In the genomic region with DNA sequence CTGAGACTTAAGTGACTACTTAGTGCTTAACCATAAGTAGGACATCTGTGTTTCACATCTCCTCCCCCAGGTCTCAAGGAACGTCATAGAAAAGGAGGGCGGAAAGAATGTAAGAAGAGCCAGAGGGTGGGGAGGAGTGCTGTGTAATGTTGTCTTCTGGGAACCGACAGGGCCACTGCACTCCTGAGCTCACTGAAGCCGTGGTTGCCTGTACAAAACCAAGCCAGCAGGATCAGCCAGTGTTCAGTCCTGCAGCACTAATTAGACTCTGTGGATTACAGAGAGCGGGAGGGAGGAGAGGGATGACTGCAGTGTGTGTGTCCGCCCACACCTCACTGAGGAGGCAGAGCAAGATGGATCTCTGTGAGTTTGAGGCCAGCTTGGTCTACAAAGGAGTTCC, we compare ENCODE assay signal across 8 mouse cellular contexts. TPM values are rescaled to one million over a fixed set of nuclear protein-coding genes. Genes with fewer than 3 reads are reported as not detected.
A peak's percentile ranks its signal among the peaks of the same experiment; 100 is the strongest.
DNase-seq lines count a peak whose midpoint lies in the region; ATAC-seq and TF ChIP-seq lines count a peak whose summit lies in the region.

No protein-coding gene starts in this region.

- no peak overlapping the region for H3K4me3 ChIP-seq in midbrain, embryonic 13.5 days (replicated peaks)
- no peak overlapping the region for H3K4me3 ChIP-seq in thymus, adult 2 months (ENCODE audit: control insufficient read depth, insufficient read depth, low read length)
- no peak overlapping the region for H3K4me3 ChIP-seq in lung, adult 2 months (replicated peaks; ENCODE audit: extremely low read depth, low read depth, low read length)

- no peaks in the 10 kb centered on the region for H3K27me3 ChIP-seq in midbrain, embryonic 13.5 days
- no peaks in the 10 kb centered on the region for H3K27me3 ChIP-seq in thymus, adult 2 months (ENCODE audit: control insufficient read depth, insufficient read depth, low read length)

- no peak for TF ChIP-seq POLR2A in thymus, adult 2 months (IDR thresholded peaks at IDR 0.05; ENCODE audit: control insufficient read depth, extremely low read depth, insufficient read depth, low read length, poor library complexity)
- TF ChIP-seq POLR2A in lung, adult 2 months (IDR thresholded peaks at IDR 0.05; ENCODE audit: borderline replicate concordance, extremely low read depth, low read depth, low read length), result no peak

- H3K27ac ChIP-seq in midbrain, embryonic 13.5 days, result no peak overlapping the region
- no peak overlapping the region for H3K27ac ChIP-seq in thymus, adult 2 months (ENCODE audit: control insufficient read depth, insufficient read depth, low read length)

- no peak overlapping the region for H3K4me2 ChIP-seq in midbrain, embryonic 13.5 days (replicated peaks)

- peak; percentile 30 to 35 for DNase-seq in layer of hippocampus, adult 8-10 months (ENCODE audit: low spot score in 2 of 2)
- DNase-seq in layer of hippocampus, postnatal 14 days (ENCODE audit: low spot score in 2 of 2), result no peak
- DNase-seq in cerebellum, adult 8-10 months, result peak; percentile 54
- DNase-seq in gonadal fat pad, adult 2 months (ENCODE audit: low read depth), result peak; percentile 84
- no peak for DNase-seq in adrenal gland, postnatal 36 days
- DNase-seq in thymus, adult 2 months, result no peak
- no peak for DNase-seq in lung, adult 2 months

- H3K4me1 ChIP-seq in midbrain, embryonic 13.5 days (replicated peaks), result peaks cover 36% of the 10 kb centered on the region
- peaks cover 6% of the 10 kb centered on the region; the same call in 1 of the 2 replicates for H3K4me1 ChIP-seq in thymus, adult 2 months (replicated peaks; ENCODE audit: control insufficient read depth, insufficient read depth, low read length)
- peaks cover 11% of the 10 kb centered on the region for H3K4me1 ChIP-seq in lung, adult 2 months (ENCODE audit: control insufficient read depth, insufficient read depth, low read length)

- no peak for TF ChIP-seq CTCF in thymus, adult 2 months (IDR thresholded peaks at IDR 0.05; ENCODE audit: borderline replicate concordance, control insufficient read depth, extremely low read depth, insufficient read depth, low read length, poor library complexity)
- no peak for TF ChIP-seq CTCF in lung, adult 2 months (IDR thresholded peaks at IDR 0.05; ENCODE audit: insufficient read depth, low read length)

- H3K9ac ChIP-seq in midbrain, embryonic 13.5 days (replicated peaks), result no peak overlapping the region

- 0 out of 2 replicates have a peak, but pooled peaks cover 4% of the 10 kb centered on the region for H3K36me3 ChIP-seq in midbrain, embryonic 13.5 days
- H3K36me3 ChIP-seq in thymus, adult 2 months (ENCODE audit: control insufficient read depth, insufficient read depth, low read length), result no peaks in the 10 kb centered on the region

- peaks cover 8% of the 10 kb centered on the region for H3K9me3 ChIP-seq in midbrain, embryonic 13.5 days

- ATAC-seq in midbrain, embryonic 13.5 days, result peak; percentile 73

- 36% methylated on average over 6 of the region's 6 CpGs for WGBS in midbrain, embryonic 13.5 days
- WGBS in thymus, adult 2 months, result 87% methylated on average over 6 of the region's 6 CpGs
- WGBS in lung, adult 2 months, result 70% methylated on average over 6 of the region's 6 CpGs

RNA-seq across cellular contexts. Expression of a gene that starts 13.5 kb away (rescaled TPM):
- 10 to 100 TPM; 15.9 to 19.2 (median 17.7) TPM for total RNA-seq in layer of hippocampus, adult 8-10 months (2022)
- total RNA-seq in layer of hippocampus, postnatal 14 days (2021), result 10 to 100 TPM; 14.6 TPM
- polyA plus RNA-seq in gonadal fat pad, adult 2 months (2012; rRNA removed), result 10.0 and 12.5 TPM in 2 replicates
- polyA plus RNA-seq in midbrain, embryonic 13.5 days (2015; fragmentation: Nextera tagmentation; extraction: Ambion mirVana), result 8.4 and 9.1 TPM in 2 replicates
- total RNA-seq in adrenal gland, postnatal 36 days (2021), result 10 to 100 TPM; 33.4 to 41.0 TPM
- 15.3 and 15.5 TPM in 2 replicates for polyA plus RNA-seq in thymus, adult 2 months (2012; rRNA removed)
- polyA plus RNA-seq in lung, adult 2 months (2012; rRNA removed), result 6.4 and 9.5 TPM in 2 replicates

Comparison
In these comparisons a context has a peak if more than half of its experiments do, and no peak if none do; other contexts are left out.
1. DNase-seq: peak in layer of hippocampus, adult 8-10 months (2 of 2), cerebellum, adult 8-10 months (single experiment) and gonadal fat pad, adult 2 months (single experiment); none in layer of hippocampus, postnatal 14 days (0 of 2), adrenal gland, postnatal 36 days (0 of 2), thymus, adult 2 months (single experiment) and lung, adult 2 months (single experiment).